Mouse (Mus musculus): ENCODE data around the gene Gm28305. TPM values are rescaled to one million over a fixed set of nuclear protein-coding genes. Genes with fewer than 3 reads are reported as not detected.

Gene Gm28305
- not detected for polyA plus RNA-seq (2017; shearing (Covaris generic))

DNA sequence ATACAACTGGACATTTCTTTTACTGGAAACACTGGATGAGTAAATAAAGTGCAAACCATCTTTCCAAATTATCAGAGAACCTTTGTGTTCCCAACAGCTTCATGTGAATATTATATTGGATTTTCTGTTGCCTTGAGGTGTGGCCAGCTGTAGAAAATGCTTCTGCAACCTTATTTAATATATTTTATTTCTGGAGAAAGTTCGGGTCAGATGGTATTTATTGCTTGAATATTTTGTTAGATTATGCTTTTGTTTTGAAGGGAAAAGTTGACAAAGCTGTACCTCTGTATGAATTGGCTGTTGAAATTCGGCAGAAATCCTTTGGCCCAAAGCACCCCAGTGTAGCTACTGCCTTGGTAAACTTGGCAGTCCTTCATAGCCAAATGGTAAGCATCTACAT lies at the start of gene Gm28305:
Gene Gm28305 (plus strand): TSS at position 301 of the 400 bp plus-strand sequence.

DNA sequence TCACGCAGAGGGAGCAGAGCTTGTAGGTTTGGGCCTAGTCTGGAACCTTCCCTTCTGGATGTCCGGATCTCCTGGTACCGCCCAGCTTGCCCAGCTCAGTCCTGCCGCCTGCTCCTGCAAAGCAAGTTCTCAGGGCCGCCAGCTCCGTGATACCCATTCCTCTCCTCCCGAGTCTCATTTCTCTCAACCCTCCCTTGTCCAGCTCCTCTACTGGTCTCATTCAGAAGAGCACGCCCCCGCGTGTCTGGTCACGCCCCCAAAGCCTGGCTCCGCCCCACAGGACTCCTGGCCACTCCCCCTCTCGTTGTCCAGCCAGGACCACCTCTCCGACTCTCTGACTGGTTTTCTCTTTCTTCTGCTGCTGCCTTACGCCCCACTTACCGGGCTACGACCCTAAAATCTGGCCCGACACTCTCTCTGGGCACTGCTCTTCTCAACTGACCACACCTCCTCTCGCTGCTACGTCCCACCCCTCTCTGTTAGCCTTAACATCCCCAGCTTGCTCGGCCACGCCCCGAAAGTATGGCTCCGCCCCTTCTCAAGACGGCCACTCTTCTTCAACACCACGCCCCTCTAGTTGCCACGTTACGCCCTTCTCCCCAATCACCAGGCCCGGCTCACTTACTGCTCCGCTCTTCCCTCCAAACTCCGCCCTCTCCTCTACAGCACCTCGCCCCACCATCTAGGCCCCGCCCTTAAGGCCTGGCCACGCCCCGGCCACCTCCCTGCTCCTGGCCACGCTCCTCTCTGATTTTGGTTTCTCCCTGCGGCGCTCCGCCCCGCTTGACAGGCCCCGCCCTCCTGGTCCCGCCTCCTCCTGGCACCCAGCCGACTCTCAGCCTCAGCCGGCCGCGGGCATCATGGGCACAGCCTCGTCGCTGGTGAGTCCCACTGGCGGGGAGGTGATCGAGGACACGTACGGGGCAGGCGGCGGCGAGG lies 38.3 kb upstream of the Gm28305 start, which contains the start of gene Nphp3:
Gene Nphp3 (plus strand): TSS at position 624 of the 939 bp plus-strand sequence.

DNA sequence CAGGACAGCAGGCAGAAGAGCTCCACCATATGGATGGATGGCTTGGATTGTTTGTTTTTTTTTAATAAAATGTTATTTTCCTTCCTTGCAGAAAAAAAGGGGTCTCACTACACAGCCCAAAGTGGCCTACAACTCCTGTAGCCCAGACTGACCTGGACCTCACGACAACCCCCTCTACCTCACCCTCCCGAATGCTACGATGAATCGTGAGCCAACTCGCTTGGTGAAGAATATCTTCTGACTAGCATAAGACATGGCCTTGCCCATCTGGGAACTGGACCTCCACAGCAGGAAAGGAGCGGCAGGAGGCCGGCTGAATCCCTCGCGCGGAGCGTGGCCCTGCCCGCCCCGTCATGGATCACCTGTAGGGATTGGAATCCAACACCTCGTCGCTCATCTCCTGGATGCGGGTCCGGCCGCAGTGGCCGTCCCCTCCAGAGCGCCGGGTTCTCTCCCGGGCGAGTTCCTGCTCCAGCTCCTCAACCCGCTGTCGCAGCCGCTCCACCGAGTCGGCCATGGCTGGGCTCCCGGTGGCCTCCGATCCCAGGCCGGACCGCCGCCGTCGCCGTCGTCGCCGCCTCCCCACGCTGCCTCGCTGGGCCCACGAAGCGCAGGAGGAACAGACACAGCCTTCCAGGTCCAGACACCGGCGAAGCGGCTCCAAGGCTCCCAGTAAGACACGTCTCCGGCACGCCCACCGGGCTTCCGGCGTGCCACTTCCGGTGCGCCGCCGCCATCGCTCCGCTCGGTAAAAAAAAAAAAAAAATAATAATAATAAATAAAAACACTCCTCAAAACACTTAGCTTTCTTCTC lies 22.2 kb downstream of the Gm28305 start, which contains the start of gene Uba5:
Gene Uba5 (minus strand): TSS at position 705 of the 814 bp plus-strand sequence.

DNA sequence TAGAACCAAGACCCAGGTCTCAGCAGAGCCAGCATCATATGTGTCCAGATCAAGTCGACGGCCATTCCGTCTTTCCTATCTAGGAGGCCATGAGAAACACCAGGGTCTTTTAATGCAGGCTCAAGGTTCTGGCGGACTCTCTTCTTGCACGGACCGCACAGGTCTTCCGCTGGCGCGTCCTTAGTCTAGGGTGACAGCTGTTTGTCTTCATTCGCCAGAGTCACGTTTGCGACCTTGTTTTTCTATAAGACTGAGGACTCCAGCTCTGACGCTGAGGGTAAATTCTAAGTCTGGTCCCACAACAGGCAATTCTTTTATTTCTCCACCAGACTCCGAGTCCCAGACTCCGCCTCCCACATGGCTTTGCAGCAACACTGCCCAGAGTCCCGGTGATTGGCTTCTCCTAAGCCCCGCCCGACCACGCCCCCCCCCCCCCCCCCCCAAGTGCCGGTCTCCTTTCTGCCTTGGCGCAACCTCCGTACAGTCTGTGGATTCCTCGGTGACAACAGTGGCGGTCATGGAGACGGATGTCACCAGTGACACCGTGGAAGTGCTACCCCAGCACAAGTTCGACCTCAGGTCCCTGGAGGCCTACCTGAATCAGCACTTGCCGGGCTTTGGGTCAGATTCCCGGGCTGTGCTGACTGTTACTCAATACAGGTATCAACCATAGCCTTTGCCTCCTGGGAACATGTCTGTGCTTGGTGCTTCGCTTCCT lies 22.9 kb downstream of the Gm28305 start, which contains the start of gene Acad11:
Gene Acad11 (plus strand): TSS at position 134 of the 718 bp plus-strand sequence.

Other genes starting within 250 kb of the Gm28305 start
- gene Nphp3, start 38.1 kb upstream of the Gm28305 start, polyA plus RNA-seq (2017; shearing (Covaris generic)), result 1 to 10 TPM; 1.4 to 2.1 TPM
- 10 to 100 TPM; 42.7 to 48.4 TPM for gene Uba5, start 22.5 kb downstream of the Gm28305 start, polyA plus RNA-seq (2017; shearing (Covaris generic))
- gene Acad11, start 22.7 kb downstream of the Gm28305 start, polyA plus RNA-seq (2017; shearing (Covaris generic)), result 10 to 100 TPM; 10.6 to 13.1 TPM
- 1 to 10 TPM; 1.3 to 1.4 TPM for gene Ackr4, start 86.3 kb downstream of the Gm28305 start, polyA plus RNA-seq (2017; shearing (Covaris generic))
- 10 to 100 TPM; 38.0 to 48.8 TPM for gene Dnajc13, start 222.3 kb downstream of the Gm28305 start, polyA plus RNA-seq (2017; shearing (Covaris generic))

Measured in inflammation-experienced regulatory T-cells (primary cell).